Mouse (Mus musculus): ENCODE data around the gene Entpd6. TPM values are rescaled to one million over a fixed set of nuclear protein-coding genes. Genes with fewer than 3 reads are reported as not detected.

Entpd6 gene
- total RNA-seq (2012; rRNA removed) (35.5 and 36.4 TPM in 2 replicates), total RNA-seq (2014; rRNA removed) (30.6 and 33.5 TPM in 2 replicates), polyA plus RNA-seq (2012; ENCODE audit: insufficient read length, low read depth) (44.5 and 45.5 TPM in 2 replicates)

- peak within 1 kb of the TSS; percentile 74 for H3K9ac ChIP-seq (ENCODE audit: insufficient read depth, low read depth)
- dilution Hi-C loops (cut with MboI; ENCODE audit: extremely low pct_ligation_motif_present, extremely low pct_unique_long_range_greater_than_20kb, low sequenced_read_pairs), result no loop called here
- peak within 1 kb of the TSS; percentile 3; the same call in 1 of the 2 replicates for H3K27ac ChIP-seq (ENCODE audit: insufficient read depth, low read depth)
- peaks cover 10 to 31% of the 10 kb centered on the region in 2 experiments for H3K36me3 ChIP-seq (replicated peaks in 1 of 2; ENCODE audit: control insufficient read depth in 1 of 2, insufficient read depth in 1 of 2, low read length in 1 of 2)
- no peaks in the 10 kb centered on the region for H3K9me3 ChIP-seq (replicated peaks; ENCODE audit: low read length)
- peaks cover 10 to 38% of the 10 kb centered on the region in 2 experiments; a peak in 3 of 4 replicates for H3K4me1 ChIP-seq (ENCODE audit: control insufficient read depth in 1 of 2, insufficient read depth in 2 of 2)
- in situ Hi-C loops (cut with MboI; ENCODE audit: low pct_ligation_motif_present, low pct_unique_long_range_greater_than_20kb, low sequenced_read_pairs), result loop anchor here (5.0 to 10.0 kb wide), 3 partner anchors 77 to 184 kb away; partner anchors contain the start of gene Apmap
- H3K79me2 ChIP-seq (replicated peaks; ENCODE audit: control insufficient read depth, extremely low read depth, insufficient read depth, poor library complexity, severe bottlenecking), result peaks cover 18% of the 10 kb centered on the region
- peak within 1 kb of the TSS; percentile 59 to 78 (median 75) for H3K4me3 ChIP-seq (replicated peaks in 1 of 3; ENCODE audit: low read depth in 2 of 3, low read length in 2 of 3, poor library complexity in 1 of 3)
- H3K27me3 ChIP-seq (replicated peaks), result peaks cover 14% of the 10 kb centered on the region
- peak within 1 kb of the TSS; percentile 83 for H3K4me2 ChIP-seq (ENCODE audit: insufficient read depth, low read depth, poor library complexity, severe bottlenecking)
- DNase-seq (ENCODE audit: extremely low read depth), result peak; percentile 97
- TF ChIP-seq ZKSCAN1 (IDR thresholded peaks at IDR 0.05; ENCODE audit: borderline replicate concordance, low read depth, low read length) (no peak), PAX5 (IDR thresholded peaks at IDR 0.05; ENCODE audit: low read length) (no peak), ZC3H11A (IDR thresholded peaks at IDR 0.05; ENCODE audit: low read depth, low read length) (no peak), POLR2A (IDR thresholded peaks at IDR 0.05; ENCODE audit: low read depth, low read length) (peak; percentile 94), TCF12 (IDR thresholded peaks at IDR 0.05; ENCODE audit: low read depth, low read length) (peak; percentile 68), CHD1 (IDR thresholded peaks at IDR 0.05; ENCODE audit: low read depth, low read length) (no peak), ETS1 (conservative IDR thresholded peaks at IDR 0.05; ENCODE audit: low read depth, low read length) (no peak), POLR2AphosphoS2 (IDR thresholded peaks at IDR 0.05; ENCODE audit: low read depth, low read length) (peak; percentile 72; the same call in 1 of the 2 replicates), MXI1 (IDR thresholded peaks at IDR 0.05; ENCODE audit: low read depth, low read length) (peak; percentile 91; the same call in 1 of the 2 replicates), KAT2A (IDR thresholded peaks at IDR 0.05; ENCODE audit: insufficient replicate concordance, low read length) (0 out of 2 replicates have a peak, but pooled peaks have one; percentile 23), SMC3 (IDR thresholded peaks at IDR 0.05; ENCODE audit: low read depth, low read length) (peak; percentile 55), TBP (conservative IDR thresholded peaks at IDR 0.05; ENCODE audit: low read depth, low read length) (peak; percentile 43; the same call in 1 of the 2 replicates), GABPA (IDR thresholded peaks at IDR 0.05; ENCODE audit: insufficient replicate concordance, low read depth, low read length) (no peak), NELFE (IDR thresholded peaks at IDR 0.05; ENCODE audit: low read depth, low read length) (peak; percentile 94), RAD21 (IDR thresholded peaks at IDR 0.05; ENCODE audit: low read depth, low read length) (peak; percentile 71), EP300 (IDR thresholded peaks at IDR 0.05; ENCODE audit: low read length) (no peak), USF1 (IDR thresholded peaks at IDR 0.05; ENCODE audit: low read depth, low read length) (peak; percentile 13; the same call in 1 of the 2 replicates), IRF4 (IDR thresholded peaks at IDR 0.05; ENCODE audit: low read depth, low read length) (peak; percentile 32; the same call in 1 of the 2 replicates), SIN3A (IDR thresholded peaks at IDR 0.05; ENCODE audit: low read length) (peak; percentile 87), BHLHE40 (IDR thresholded peaks at IDR 0.05; ENCODE audit: low read depth, low read length) (peak; percentile 12; the same call in 1 of the 2 replicates), CHD2 (IDR thresholded peaks at IDR 0.05; ENCODE audit: low read length) (no peak; the same call in 1 of the 2 replicates), JUN (IDR thresholded peaks at IDR 0.05; ENCODE audit: insufficient read depth, low read depth, low read length) (no peak), MYC (IDR thresholded peaks at IDR 0.05; ENCODE audit: low read depth, low read length) (peak; percentile 96), MEF2A (IDR thresholded peaks at IDR 0.05; ENCODE audit: borderline replicate concordance, low read depth, low read length) (0 out of 2 replicates have a peak, but pooled peaks have one; percentile 37), USF2 (conservative IDR thresholded peaks at IDR 0.05; ENCODE audit: low read depth, low read length) (no peak), ELF1 (IDR thresholded peaks at IDR 0.05; ENCODE audit: low read depth, low read length) (peak; percentile 45; the same call in 1 of the 2 replicates), MAX (IDR thresholded peaks at IDR 0.05; ENCODE audit: low read length) (peak; percentile 92), HCFC1 (IDR thresholded peaks at IDR 0.05; ENCODE audit: low read depth, low read length) (peak; percentile 53), ZNF384 (IDR thresholded peaks at IDR 0.05; ENCODE audit: low read depth, low read length) (no peak), ZMIZ1 (IDR thresholded peaks at IDR 0.05; ENCODE audit: low read depth, low read length) (peak; percentile 74; the same call in 1 of the 2 replicates), E2F4 (IDR thresholded peaks at IDR 0.05; ENCODE audit: insufficient replicate concordance, low read depth, low read length) (no peak), MAFK (IDR thresholded peaks at IDR 0.05; ENCODE audit: insufficient replicate concordance, low read length) (no peak), MAZ (IDR thresholded peaks at IDR 0.05; ENCODE audit: low read depth, low read length) (no peak), CTCF (conservative IDR thresholded peaks at IDR 0.05 in 1 of 2, IDR thresholded peaks at IDR 0.05 in 1 of 2; ENCODE audit: low read depth in 2 of 2, low read length in 2 of 2) (peak; percentile 77 to 87), UBTF (IDR thresholded peaks at IDR 0.05; ENCODE audit: low read depth, low read length) (no peak), NRF1 (IDR thresholded peaks at IDR 0.05; ENCODE audit: low read depth, low read length) (peak; percentile 99), JUND (conservative IDR thresholded peaks at IDR 0.05; ENCODE audit: low read depth, low read length) (no peak), RCOR1 (conservative IDR thresholded peaks at IDR 0.05; ENCODE audit: low read depth, low read length) (no peak)
These were observed at the start of gene Entpd6 for GRCm38 (mm10) chr2:150748854-150749253. Gene Entpd6, plus strand, starts transcription at chr2:150749042.
